Mouse (Mus musculus) megakaryocyte, embryonic 14.5 days (primary cell): ENCODE results near the gene Ywhae.

Experiments used
- FLI1 ChIP-seq: IDR thresholded peaks from 2 replicates; pipeline ENCODE4 v1.6.1; 2012; ENCODE audit warnings: low read length, inconsistent platforms, mixed read lengths
- GATA1 ChIP-seq: IDR thresholded peaks from 3 replicates; pipeline ENCODE4 v1.6.1; 2012; ENCODE audit warnings: mixed read lengths, low read length, inconsistent platforms, borderline replicate concordance

DNA sequence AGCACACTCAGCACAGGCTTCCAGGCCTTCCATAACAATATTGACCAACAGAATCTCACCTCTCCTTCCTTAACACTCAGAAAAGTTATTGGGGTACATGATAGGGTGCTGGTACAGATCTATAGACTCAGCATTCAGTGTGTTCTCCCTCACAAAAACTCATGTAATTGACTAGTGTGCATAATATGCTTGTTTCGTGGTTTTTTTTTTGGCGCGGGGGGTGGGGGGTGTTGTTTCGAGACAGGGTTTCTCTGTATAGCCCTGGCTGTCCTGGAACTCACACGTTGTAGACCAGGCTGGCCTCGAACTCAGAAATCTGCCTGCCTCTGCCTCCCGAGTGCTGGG is 5.8 kb downstream of the Ywhae start:
- TF ChIP-seq GATA1 (no peak), FLI1 (no peak)
